Mouse (Mus musculus): ENCODE results near the gene Stard3. TPM values are rescaled to one million over a fixed set of nuclear protein-coding genes. Genes with fewer than 3 reads are reported as not detected.

The Stard3 gene
- polyA plus RNA-seq, 1 experiment = 25.8 TPM

- no peaks in the 10 kb centered on the region for H3K79me2 ChIP-seq (ENCODE audit: control insufficient read depth, insufficient read depth)
- peaks cover 78% of the 10 kb centered on the region for H3K27me3 ChIP-seq (ENCODE audit: control insufficient read depth, insufficient read depth, insufficient read length)
- H3K36me3 ChIP-seq (ENCODE audit: control insufficient read depth, insufficient read depth) = no peaks in the 10 kb centered on the region
- H3K4me2 ChIP-seq (ENCODE audit: low read depth) = no peak overlapping the region
- no peak overlapping the region for H3ac ChIP-seq (ENCODE audit: control insufficient read depth, insufficient read length)
- no peak overlapping the region for H3K4me3 ChIP-seq
- TF ChIP-seq E2F4 (IDR thresholded peaks at IDR 0.05; ENCODE audit: insufficient read depth) (no peak), TCF3 (IDR thresholded peaks at IDR 0.05; ENCODE audit: insufficient read length, low read depth) (no peak), USF1 (IDR thresholded peaks at IDR 0.05; ENCODE audit: low read depth) (no peak), MYOD1 (IDR thresholded peaks at IDR 0.05; ENCODE audit: control insufficient read depth in 1 of 3, insufficient read length in 2 of 3, low read depth in 2 of 3) (no peak), TCF12 (IDR thresholded peaks at IDR 0.05; ENCODE audit: insufficient read depth, poor library complexity, severe bottlenecking) (no peak), MAX (IDR thresholded peaks at IDR 0.05; ENCODE audit: low read depth) (no peak), POLR2A (IDR thresholded peaks at IDR 0.05; ENCODE audit: insufficient read length, low read depth) (no peak), SRF (IDR thresholded peaks at IDR 0.05; ENCODE audit: control insufficient read depth, insufficient read length, low read depth) (no peak), POLR2AphosphoS2 (IDR thresholded peaks at IDR 0.05; ENCODE audit: insufficient read length, low read depth) (no peak), REST (IDR thresholded peaks at IDR 0.05; ENCODE audit: insufficient read depth, insufficient read length) (no peak), MYOG (IDR thresholded peaks at IDR 0.05; ENCODE audit: control insufficient read depth in 1 of 3, insufficient read depth in 1 of 3, insufficient read length in 2 of 3, low read depth in 2 of 3) (no peak), CEBPB (IDR thresholded peaks at IDR 0.05; ENCODE audit: insufficient read depth, poor library complexity, severe bottlenecking) (no peak)
Measured at GRCm38 (mm10) chr11:98335250-98335649, 22.9 kb upstream of the Stard3 start.

DNA sequence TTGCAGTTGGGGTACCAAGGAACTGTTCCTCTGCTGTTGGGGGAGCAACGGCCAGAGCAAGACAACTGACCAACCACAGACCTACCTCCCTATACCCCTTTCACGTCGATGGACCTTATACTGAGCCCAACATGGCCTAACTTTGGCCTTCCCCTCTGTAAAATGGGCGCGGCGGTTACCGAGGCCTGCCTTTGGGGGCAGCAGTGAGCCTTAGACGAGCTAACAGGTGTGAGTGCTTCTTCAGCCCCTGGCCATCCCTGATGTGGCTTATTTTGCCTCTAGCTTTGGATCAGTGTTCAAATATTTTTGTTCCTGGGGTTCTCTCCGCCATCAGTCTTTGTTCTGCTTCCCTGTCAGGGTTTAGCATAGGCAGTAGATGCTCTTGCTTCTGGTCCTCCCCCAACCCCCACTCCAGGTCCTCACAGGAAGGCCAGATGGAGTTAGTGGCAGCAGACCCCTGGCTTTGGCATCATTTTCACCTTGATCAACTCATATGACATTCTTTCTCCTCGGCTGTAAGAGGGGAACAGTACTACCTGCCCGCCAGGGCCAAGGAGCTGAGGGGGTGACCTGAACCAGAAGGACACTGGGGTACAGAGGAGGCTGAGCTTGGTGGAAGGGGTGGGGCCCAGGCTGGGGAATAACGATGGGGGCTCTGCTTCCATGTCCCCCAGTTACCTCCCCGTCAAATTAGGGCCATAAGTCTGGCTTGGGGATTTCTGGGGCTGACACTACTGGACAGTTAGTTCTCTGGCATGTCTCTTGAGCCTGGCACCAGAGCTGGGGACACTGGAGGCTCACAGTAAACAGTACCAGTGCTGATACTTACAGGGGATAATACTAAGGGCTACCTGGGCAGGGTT, 21.7 kb upstream of the Stard3 start:
- Histone ChIP-seq H3K79me2 (ENCODE audit: control insufficient read depth, insufficient read depth) (no peaks in the 10 kb centered on the region), H3K4me3 (no peak overlapping the region), H3K27me3 (ENCODE audit: control insufficient read depth, insufficient read depth, insufficient read length) (peaks cover 66% of the 10 kb centered on the region), H3K36me3 (ENCODE audit: control insufficient read depth, insufficient read depth) (no peaks in the 10 kb centered on the region), H3K4me2 (ENCODE audit: low read depth) (no peak overlapping the region), H3ac (ENCODE audit: control insufficient read depth, insufficient read length) (no peak overlapping the region)
- TF ChIP-seq MYOD1 (IDR thresholded peaks at IDR 0.05; ENCODE audit: control insufficient read depth in 1 of 3, insufficient read length in 2 of 3, low read depth in 2 of 3) (peak in 2 of 3 experiments; percentile 42 to 65), E2F4 (IDR thresholded peaks at IDR 0.05; ENCODE audit: insufficient read depth) (no peak), MYOG (IDR thresholded peaks at IDR 0.05; ENCODE audit: control insufficient read depth in 1 of 3, insufficient read depth in 1 of 3, insufficient read length in 2 of 3, low read depth in 2 of 3) (peak in 1 of 3 experiments; percentile 48)

DNA sequence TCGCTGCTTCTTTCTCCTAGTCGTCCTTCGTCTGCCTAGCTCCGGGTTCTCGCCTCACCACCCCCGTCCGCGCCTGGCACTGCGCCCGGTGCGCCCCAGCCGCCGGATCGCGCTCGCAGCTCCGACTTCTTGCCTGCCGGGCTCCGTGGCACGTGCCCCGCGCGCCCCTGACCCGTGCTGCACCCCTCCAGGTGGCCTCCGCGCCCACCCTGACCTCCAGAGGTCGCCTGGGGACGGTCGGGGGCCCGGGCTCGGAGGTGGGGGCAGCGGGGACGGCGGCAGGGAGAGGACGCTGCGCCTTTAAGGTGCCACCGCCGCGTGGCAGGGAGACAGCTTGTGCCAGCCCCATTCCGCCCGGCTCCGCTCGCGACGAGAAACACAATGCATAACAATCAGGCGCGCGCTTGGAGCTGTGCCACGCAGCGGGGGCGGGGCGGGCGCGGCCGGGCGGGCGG, 19.6 kb upstream of the Stard3 start:
- peaks cover 57% of the 10 kb centered on the region for H3K27me3 ChIP-seq (ENCODE audit: control insufficient read depth, insufficient read depth, insufficient read length)
- peak overlapping the region; percentile 62 for H3K4me2 ChIP-seq (ENCODE audit: low read depth)
- H3K36me3 ChIP-seq (ENCODE audit: control insufficient read depth, insufficient read depth) = no peaks in the 10 kb centered on the region
- H3ac ChIP-seq (ENCODE audit: control insufficient read depth, insufficient read length) = peak overlapping the region; percentile 18
- TF ChIP-seq CEBPB (IDR thresholded peaks at IDR 0.05; ENCODE audit: insufficient read depth, poor library complexity, severe bottlenecking) (no peak), USF1 (IDR thresholded peaks at IDR 0.05; ENCODE audit: low read depth) (no peak), TCF12 (IDR thresholded peaks at IDR 0.05; ENCODE audit: insufficient read depth, poor library complexity, severe bottlenecking) (no peak), SRF (IDR thresholded peaks at IDR 0.05; ENCODE audit: control insufficient read depth, insufficient read length, low read depth) (no peak), E2F4 (IDR thresholded peaks at IDR 0.05; ENCODE audit: insufficient read depth) (no peak), MYOD1 (IDR thresholded peaks at IDR 0.05; ENCODE audit: control insufficient read depth in 1 of 3, insufficient read length in 2 of 3, low read depth in 2 of 3) (no peak), REST (IDR thresholded peaks at IDR 0.05; ENCODE audit: insufficient read depth, insufficient read length) (no peak), POLR2AphosphoS2 (IDR thresholded peaks at IDR 0.05; ENCODE audit: insufficient read length, low read depth) (no peak), TCF3 (IDR thresholded peaks at IDR 0.05; ENCODE audit: insufficient read length, low read depth) (no peak)
- H3K4me3 ChIP-seq = peak overlapping the region; percentile 6
- no peaks in the 10 kb centered on the region for H3K79me2 ChIP-seq (ENCODE audit: control insufficient read depth, insufficient read depth)

GRCm38 (mm10) chr11:98339071-98339501, 19.1 kb upstream of the Stard3 start:
- Histone ChIP-seq H3K36me3 (ENCODE audit: control insufficient read depth, insufficient read depth) (no peaks in the 10 kb centered on the region), H3K4me3 (peak overlapping the region; percentile 6), H3K27me3 (ENCODE audit: control insufficient read depth, insufficient read depth, insufficient read length) (peaks cover 51% of the 10 kb centered on the region), H3K79me2 (ENCODE audit: control insufficient read depth, insufficient read depth) (no peaks in the 10 kb centered on the region), H3K4me2 (ENCODE audit: low read depth) (peak overlapping the region; percentile 99), H3ac (ENCODE audit: control insufficient read depth, insufficient read length) (peak overlapping the region; percentile 18)
- TF ChIP-seq MYOD1 (IDR thresholded peaks at IDR 0.05; ENCODE audit: control insufficient read depth in 1 of 3, insufficient read length in 2 of 3, low read depth in 2 of 3) (no peak), SRF (IDR thresholded peaks at IDR 0.05; ENCODE audit: control insufficient read depth, insufficient read length, low read depth) (no peak), E2F4 (IDR thresholded peaks at IDR 0.05; ENCODE audit: insufficient read depth) (no peak), MAX (IDR thresholded peaks at IDR 0.05; ENCODE audit: low read depth) (no peak), TCF12 (IDR thresholded peaks at IDR 0.05; ENCODE audit: insufficient read depth, poor library complexity, severe bottlenecking) (no peak), MYOG (IDR thresholded peaks at IDR 0.05; ENCODE audit: control insufficient read depth in 1 of 3, insufficient read depth in 1 of 3, insufficient read length in 2 of 3, low read depth in 2 of 3) (no peak)
